Mouse (Mus musculus): ENCODE measurements at regions not wholly inside any gene's neighbourhood (a gene's known extent, or its start where the extent isn't known, plus 50 kb on each side); places are given as distances from the start of the nearest gene placed in this dataset.

- H3K27ac ChIP-seq (ENCODE audit: low read depth, low read length), result no peak overlapping the region
- WGBS, result 79% methylated on average over 2 of the region's 2 CpGs
- no peak overlapping the region for H3K9ac ChIP-seq
- TF ChIP-seq CTCF (IDR thresholded peaks at IDR 0.05; ENCODE audit: low read depth), result no peak
- no peaks in the 10 kb centered on the region for H3K9me3 ChIP-seq (ENCODE audit: low read length)
- DNase-seq, result peak; percentile 61
- H3K27me3 ChIP-seq (ENCODE audit: insufficient read depth, low read length), result no peaks in the 10 kb centered on the region
- no peak overlapping the region for H3K4me3 ChIP-seq (ENCODE audit: low read depth, low read length)
- ATAC-seq, result peak; percentile 86
- no peaks in the 10 kb centered on the region for H3K4me1 ChIP-seq (ENCODE audit: insufficient read depth)
- no peaks in the 10 kb centered on the region for H3K36me3 ChIP-seq (ENCODE audit: insufficient read depth)
- no peak overlapping the region for H3K4me2 ChIP-seq (ENCODE audit: low read depth)
Measured at GRCm38 (mm10) chr4:64123675-64124074, 76.9 kb upstream of the Tnc start.

DNA sequence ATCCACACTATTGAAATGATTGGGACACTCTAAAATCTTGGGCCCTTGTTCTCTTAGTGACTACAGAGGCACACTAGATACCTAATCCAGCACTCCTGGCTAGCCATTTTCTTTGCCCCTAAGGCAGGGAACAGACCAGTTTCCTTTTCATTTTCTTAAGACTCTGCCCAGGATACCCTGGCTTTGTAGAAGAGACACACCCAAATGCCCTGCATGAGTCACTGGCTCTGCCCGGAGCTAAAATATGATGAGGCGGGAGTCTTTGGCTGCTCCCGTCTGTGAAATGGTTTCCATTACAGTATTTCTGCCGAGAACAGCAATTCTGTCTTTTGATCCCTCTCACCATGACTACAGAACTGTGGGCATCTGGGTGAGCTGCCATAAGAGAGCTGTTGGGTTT lies 51.4 kb upstream of the Tnc start:
- Histone ChIP-seq H3K36me3 (ENCODE audit: insufficient read depth) (no peaks in the 10 kb centered on the region), H3K9me3 (ENCODE audit: low read length) (no peaks in the 10 kb centered on the region), H3K4me3 (ENCODE audit: low read depth, low read length) (no peak overlapping the region), H3K9ac (no peak overlapping the region), H3K4me2 (ENCODE audit: low read depth) (no peak overlapping the region), H3K4me1 (ENCODE audit: insufficient read depth) (no peaks in the 10 kb centered on the region), H3K27me3 (ENCODE audit: insufficient read depth, low read length) (no peaks in the 10 kb centered on the region), H3K27ac (ENCODE audit: low read depth, low read length) (no peak overlapping the region)
- ATAC-seq (no peak), DNase-seq (no peak)
- 85% methylated on average over 4 of the region's 4 CpGs for WGBS
- no peak for TF ChIP-seq CTCF (IDR thresholded peaks at IDR 0.05; ENCODE audit: low read depth)
